Mouse (Mus musculus): ENCODE measurements around the gene Pramef25. TPM values are rescaled to one million over a fixed set of nuclear protein-coding genes. Genes with fewer than 3 reads are reported as not detected.
"Not testable (repeated sequence)": the region's sequence is repeated elsewhere in the genome, so short reads cannot be mapped to it uniquely, and the experiment has no call there.

The Pramef25 gene
- polyA plus RNA-seq (2012; fragmentation: generic; extraction: Trizol) = not detected

DNA sequence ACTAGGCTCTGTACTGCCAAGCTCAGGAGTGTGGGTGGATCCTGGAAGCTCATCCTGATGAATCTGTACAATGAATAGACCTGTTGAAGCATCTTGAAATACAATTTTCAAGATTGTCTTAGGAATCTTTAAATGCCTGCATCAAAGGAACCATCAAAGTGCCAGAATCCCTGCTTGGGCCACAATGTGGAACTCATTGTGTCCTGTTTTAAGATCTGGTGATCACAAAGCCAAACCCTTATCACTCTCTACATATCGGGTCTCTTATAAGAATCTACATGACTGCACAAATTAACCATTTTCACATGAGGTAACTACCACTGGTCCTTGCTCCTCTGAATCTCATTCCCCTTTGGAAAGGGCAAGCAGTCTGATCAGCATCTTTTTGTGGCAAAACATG is at the start of gene Pramef25:
TSS of gene Pramef25 (minus strand) at position 101 of the 400 bp plus-strand sequence.
- H3K4me3 ChIP-seq; H3ac ChIP-seq (ENCODE audit: control insufficient read depth, insufficient read length); H3K79me2 ChIP-seq (ENCODE audit: control insufficient read depth, insufficient read depth); H3K27me3 ChIP-seq (ENCODE audit: control insufficient read depth, insufficient read depth, insufficient read length); H3K36me3 ChIP-seq (ENCODE audit: control insufficient read depth, insufficient read depth); H3K4me2 ChIP-seq (ENCODE audit: low read depth): not testable (repeated sequence)

DNA sequence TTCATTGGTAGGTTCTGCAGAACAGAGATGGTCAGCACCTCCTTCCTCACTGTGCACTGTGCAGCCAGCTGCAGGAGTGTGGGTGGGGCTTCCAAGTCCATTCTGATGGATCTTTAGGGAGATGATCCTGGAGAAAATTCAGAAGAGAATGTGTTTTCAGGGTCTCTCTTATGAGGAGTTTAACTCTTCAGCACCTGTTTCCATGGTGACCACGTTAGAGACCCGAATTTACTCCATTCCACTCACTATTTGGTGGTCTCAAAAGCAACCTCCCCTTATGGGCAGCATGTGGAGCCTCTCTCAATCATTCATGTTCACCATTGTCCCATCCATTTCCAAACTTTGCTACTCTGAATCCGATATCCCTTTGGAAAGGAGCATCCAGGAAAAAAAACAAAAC is 43.5 kb upstream of the Pramef25 start, which contains the start of gene Pramef17:
TSS of gene Pramef17 (minus strand) at position 101 of the 400 bp plus-strand sequence.
- H3K36me3 ChIP-seq (ENCODE audit: control insufficient read depth, insufficient read depth); H3ac ChIP-seq (ENCODE audit: control insufficient read depth, insufficient read length); H3K79me2 ChIP-seq (ENCODE audit: control insufficient read depth, insufficient read depth); H3K27me3 ChIP-seq (ENCODE audit: control insufficient read depth, insufficient read depth, insufficient read length); H3K4me2 ChIP-seq (ENCODE audit: low read depth); H3K4me3 ChIP-seq: not testable (repeated sequence)

DNA sequence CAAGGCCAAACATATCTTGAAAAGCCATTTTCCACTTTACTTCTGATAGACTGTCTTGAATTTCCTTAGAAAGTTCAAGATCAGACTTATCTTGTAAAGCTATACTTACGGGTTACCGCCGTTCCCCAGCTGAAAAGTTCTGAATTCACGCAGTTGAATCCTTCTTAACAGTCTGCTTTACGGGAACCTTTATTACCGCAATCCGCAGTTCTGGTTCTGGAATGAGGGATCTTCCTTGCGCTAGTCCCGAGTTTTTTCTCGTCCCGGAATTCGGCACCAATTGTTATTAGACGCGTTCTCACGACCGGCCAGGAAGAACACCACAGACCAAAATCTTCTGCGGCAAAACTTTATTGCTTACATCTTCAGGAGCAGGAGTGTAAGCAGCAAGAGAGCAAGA is 37.3 kb upstream of the Pramef25 start:
- H3K27me3 ChIP-seq (ENCODE audit: control insufficient read depth, insufficient read depth, insufficient read length); H3K36me3 ChIP-seq (ENCODE audit: control insufficient read depth, insufficient read depth); H3K79me2 ChIP-seq (ENCODE audit: control insufficient read depth, insufficient read depth); H3ac ChIP-seq (ENCODE audit: control insufficient read depth, insufficient read length); H3K4me2 ChIP-seq (ENCODE audit: low read depth); H3K4me3 ChIP-seq: not testable (repeated sequence)

DNA sequence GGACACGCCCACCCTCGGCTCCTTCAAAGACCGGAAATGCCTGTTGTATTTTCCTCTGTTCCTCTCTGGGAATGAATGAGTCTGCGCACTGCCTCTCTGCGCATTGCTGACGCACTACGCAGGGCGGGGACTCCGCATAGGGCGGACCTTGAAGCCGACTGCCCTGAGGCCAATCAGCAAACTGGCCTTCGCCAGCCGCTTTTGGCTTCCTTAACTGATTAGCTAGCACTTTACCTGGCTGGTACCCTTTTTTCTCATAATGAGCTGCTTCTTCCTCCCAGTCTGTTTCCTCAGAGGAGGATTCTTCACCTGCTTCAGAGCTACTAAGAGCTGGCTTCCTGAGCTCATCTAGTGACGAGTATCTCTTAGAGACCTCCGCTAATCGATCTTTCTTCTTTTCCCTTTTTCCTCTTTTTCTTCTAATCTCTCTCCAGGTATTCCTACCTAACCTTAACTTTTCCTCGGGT is 36.7 kb upstream of the Pramef25 start:
- not testable (repeated sequence) for H3K27me3 ChIP-seq (ENCODE audit: control insufficient read depth, insufficient read depth, insufficient read length); H3K4me3 ChIP-seq; H3K79me2 ChIP-seq (ENCODE audit: control insufficient read depth, insufficient read depth); H3ac ChIP-seq (ENCODE audit: control insufficient read depth, insufficient read length); H3K4me2 ChIP-seq (ENCODE audit: low read depth); H3K36me3 ChIP-seq (ENCODE audit: control insufficient read depth, insufficient read depth)

DNA sequence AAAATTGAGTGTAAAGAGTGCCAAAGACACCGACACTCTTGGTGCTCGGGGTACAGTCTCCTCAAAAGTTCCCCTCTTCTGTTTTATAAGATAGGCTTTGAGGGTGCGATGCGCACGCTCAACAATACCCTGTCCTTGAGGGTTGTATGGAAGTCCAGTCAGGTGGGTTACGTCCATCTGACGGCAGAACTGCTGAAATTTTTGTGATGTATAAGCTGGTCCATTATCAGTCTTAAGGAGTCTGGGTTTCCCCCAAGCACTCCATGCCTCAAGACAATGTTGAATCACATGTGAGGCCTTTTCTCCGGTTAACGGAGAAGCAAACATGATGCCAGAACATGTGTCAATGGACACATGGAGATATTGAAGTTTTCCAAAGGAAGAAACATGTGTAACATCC is 34.9 kb upstream of the Pramef25 start:
- H3K27me3 ChIP-seq (ENCODE audit: control insufficient read depth, insufficient read depth, insufficient read length); H3K79me2 ChIP-seq (ENCODE audit: control insufficient read depth, insufficient read depth); H3K36me3 ChIP-seq (ENCODE audit: control insufficient read depth, insufficient read depth); H3K4me3 ChIP-seq; H3ac ChIP-seq (ENCODE audit: control insufficient read depth, insufficient read length); H3K4me2 ChIP-seq (ENCODE audit: low read depth): not testable (repeated sequence)

DNA sequence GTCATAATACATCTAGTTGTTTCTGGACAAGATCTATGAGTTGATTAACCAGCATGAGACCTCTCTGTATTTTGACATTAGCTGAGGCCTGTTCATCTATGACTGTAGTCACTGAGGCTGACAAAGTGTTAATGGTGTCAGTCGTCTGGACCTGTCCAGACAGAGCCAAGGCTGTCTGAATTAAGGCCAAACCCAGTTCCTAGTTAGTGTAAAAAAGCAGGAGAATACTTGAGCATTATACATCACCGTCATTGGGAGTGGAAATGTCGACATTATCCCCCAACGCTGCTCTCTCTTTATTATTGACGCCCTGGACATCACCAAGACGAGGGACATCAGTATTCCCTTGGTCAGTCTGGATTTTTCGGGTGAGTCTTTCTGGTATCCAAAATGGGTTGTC is 34.3 kb upstream of the Pramef25 start:
- not testable (repeated sequence) for H3K79me2 ChIP-seq (ENCODE audit: control insufficient read depth, insufficient read depth); H3K36me3 ChIP-seq (ENCODE audit: control insufficient read depth, insufficient read depth); H3K27me3 ChIP-seq (ENCODE audit: control insufficient read depth, insufficient read depth, insufficient read length); H3K4me3 ChIP-seq; H3ac ChIP-seq (ENCODE audit: control insufficient read depth, insufficient read length); H3K4me2 ChIP-seq (ENCODE audit: low read depth)

DNA sequence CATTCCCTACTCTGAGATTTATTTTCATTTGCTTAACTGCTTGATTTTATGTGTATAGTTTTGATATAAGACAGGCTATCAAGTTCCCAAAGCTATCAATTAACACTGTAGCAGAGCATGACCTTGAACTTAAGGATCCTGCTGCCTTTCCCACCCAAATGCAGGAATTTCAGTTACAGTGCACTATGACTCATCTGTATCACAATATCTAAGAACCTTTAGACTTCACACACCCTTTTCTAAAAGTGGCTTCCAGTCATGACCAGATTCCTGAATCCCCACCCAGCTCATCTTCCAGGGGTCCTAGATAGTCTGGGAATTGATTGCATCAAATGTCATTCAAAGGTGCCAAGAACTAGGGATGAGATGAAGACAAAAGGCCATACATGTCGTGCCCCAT is 32.6 kb upstream of the Pramef25 start:
- H3K4me2 ChIP-seq (ENCODE audit: low read depth); H3K27me3 ChIP-seq (ENCODE audit: control insufficient read depth, insufficient read depth, insufficient read length); H3K79me2 ChIP-seq (ENCODE audit: control insufficient read depth, insufficient read depth); H3ac ChIP-seq (ENCODE audit: control insufficient read depth, insufficient read length); H3K4me3 ChIP-seq; H3K36me3 ChIP-seq (ENCODE audit: control insufficient read depth, insufficient read depth): not testable (repeated sequence)

DNA sequence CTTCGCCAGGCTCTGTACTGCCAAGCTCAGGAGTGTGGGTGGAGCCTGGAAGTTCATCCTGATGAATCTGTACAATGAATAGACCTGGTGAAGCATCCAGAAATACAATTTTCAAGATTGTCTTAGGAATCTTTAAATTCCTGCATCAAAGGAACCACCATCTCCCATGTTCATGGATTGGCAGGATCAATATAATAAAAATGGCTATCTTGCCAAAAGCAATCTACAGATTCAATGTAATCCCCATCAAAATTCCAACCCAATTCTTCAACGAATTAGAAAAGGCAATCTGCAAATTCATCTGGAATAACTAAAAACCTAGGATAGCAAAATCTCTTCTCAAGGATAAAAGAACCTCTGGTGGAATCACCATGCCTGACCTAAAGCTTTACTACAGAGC is 16.0 kb upstream of the Pramef25 start, which contains the start of gene Gm13101:
TSS of gene Gm13101 (minus strand) at position 101 of the 400 bp plus-strand sequence.
- not testable (repeated sequence) for H3K36me3 ChIP-seq (ENCODE audit: control insufficient read depth, insufficient read depth); H3K27me3 ChIP-seq (ENCODE audit: control insufficient read depth, insufficient read depth, insufficient read length); H3K4me3 ChIP-seq; H3ac ChIP-seq (ENCODE audit: control insufficient read depth, insufficient read length); H3K79me2 ChIP-seq (ENCODE audit: control insufficient read depth, insufficient read depth); H3K4me2 ChIP-seq (ENCODE audit: low read depth)

DNA sequence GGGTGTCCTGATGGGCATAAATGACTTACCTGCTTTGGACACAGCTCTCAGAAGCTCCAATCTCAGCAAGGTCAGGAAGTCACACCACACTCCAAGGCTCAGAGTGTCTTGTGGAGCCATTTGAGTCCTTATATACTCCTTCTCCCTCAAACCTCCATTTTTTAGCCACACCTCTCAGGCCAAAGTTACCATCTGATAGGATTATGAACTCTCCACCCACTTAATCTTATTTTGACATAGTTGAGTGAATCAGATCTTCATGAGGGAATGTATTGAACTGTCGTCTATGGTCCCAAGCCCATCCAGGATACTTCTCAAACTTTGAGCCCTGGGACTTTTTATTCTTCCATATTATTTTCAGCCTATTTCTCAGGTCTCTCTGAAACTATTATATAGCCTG is 50.5 kb downstream of the Pramef25 start, which contains the start of gene Pramef6:
TSS of gene Pramef6 (minus strand) at position 101 of the 400 bp plus-strand sequence.
- not testable (repeated sequence) for H3K27me3 ChIP-seq (ENCODE audit: control insufficient read depth, insufficient read depth, insufficient read length); H3ac ChIP-seq (ENCODE audit: control insufficient read depth, insufficient read length); H3K36me3 ChIP-seq (ENCODE audit: control insufficient read depth, insufficient read depth); H3K4me2 ChIP-seq (ENCODE audit: low read depth); H3K79me2 ChIP-seq (ENCODE audit: control insufficient read depth, insufficient read depth); H3K4me3 ChIP-seq

Other genes with a start within 250 kb of the Pramef25 start
- not detected for gene Gm13089, start 248.3 kb downstream of the Pramef25 start, polyA plus RNA-seq (2012; fragmentation: generic; extraction: Trizol)
- not detected for gene Gm13078, start 231.6 kb downstream of the Pramef25 start, polyA plus RNA-seq (2012; fragmentation: generic; extraction: Trizol)
- gene Gm13023, start 161.7 kb downstream of the Pramef25 start, polyA plus RNA-seq (2012; fragmentation: generic; extraction: Trizol) = not detected
- gene Gm13084, start 134.9 kb downstream of the Pramef25 start, polyA plus RNA-seq (2012; fragmentation: generic; extraction: Trizol) = not detected
- gene Gm13103, start 104.5 kb downstream of the Pramef25 start, polyA plus RNA-seq (2012; fragmentation: generic; extraction: Trizol) = not detected
- not detected for gene Pramef6, start 50.6 kb downstream of the Pramef25 start, polyA plus RNA-seq (2012; fragmentation: generic; extraction: Trizol)
- gene Gm13101, start 15.9 kb upstream of the Pramef25 start, polyA plus RNA-seq (2012; fragmentation: generic; extraction: Trizol) = not detected
- gene Pramef17, start 43.4 kb upstream of the Pramef25 start, polyA plus RNA-seq (2012; fragmentation: generic; extraction: Trizol) = not detected
- not detected for gene Pramel4, start 108.1 kb upstream of the Pramef25 start, polyA plus RNA-seq (2012; fragmentation: generic; extraction: Trizol)
- not detected for gene Gm13102, start 155.5 kb upstream of the Pramef25 start, polyA plus RNA-seq (2012; fragmentation: generic; extraction: Trizol)
- not detected for gene Oog3, start 211.6 kb upstream of the Pramef25 start, polyA plus RNA-seq (2012; fragmentation: generic; extraction: Trizol)
- not detected for gene Oog2, start 239.7 kb upstream of the Pramef25 start, polyA plus RNA-seq (2012; fragmentation: generic; extraction: Trizol)

Data from myocyte (in vitro differentiated cells).